Mouse (Mus musculus) lung, embryonic 14.5 days (tissue): Measurements from ENCODE around the gene Exosc10. TPM values are rescaled to one million over a fixed set of nuclear protein-coding genes. Genes with fewer than 3 reads are reported as not detected.

Source experiments
- ATAC-seq: fragments of 200-750 bp; cut with Nextera tagmentation; 2 replicates; pipeline ENCODE4 v1.8.0; 2017; ENCODE audit warnings: mild to moderate bottlenecking, moderate TSS enrichment, moderate library complexity; ENCODE audit not compliant: insufficient read depth
- DNase-seq: peaks from one replicate; pipeline ENCODE4 v3.0.0-alpha.2; 2015
- H3K27ac ChIP-seq: fragments of 300-500 bp; sonication (generic); 2 replicates; pipeline ENCODE4 v1.5.1; 2014; ENCODE audit warnings: low read depth, mild to moderate bottlenecking, moderate library complexity
- H3K27me3 ChIP-seq: fragments of 300-500 bp; sonication (generic); 2 replicates; pipeline ENCODE4 v1.6.1; 2014; ENCODE audit warnings: low read length, control low read depth; ENCODE audit not compliant: insufficient read depth
- H3K36me3 ChIP-seq: fragments of 300-500 bp; sonication (generic); 2 replicates; pipeline ENCODE4 v1.6.1; 2014; ENCODE audit warnings: control low read depth; ENCODE audit not compliant: insufficient read depth
- H3K4me1 ChIP-seq: fragments of 300-500 bp; sonication (generic); 2 replicates; pipeline ENCODE4 v1.6.1; 2014; ENCODE audit warnings: antibody characterized with exemption, control low read depth; ENCODE audit not compliant: insufficient read depth
- H3K4me2 ChIP-seq: fragments of 300-500 bp; sonication (generic); 2 replicates; pipeline ENCODE4 v1.6.1; 2014; ENCODE audit warnings: mild to moderate bottlenecking
- H3K4me3 ChIP-seq: fragments of 300-500 bp; sonication (generic); 2 replicates; pipeline ENCODE4 v1.5.1; 2014; ENCODE audit warnings: low read depth, low read length
- H3K9ac ChIP-seq: fragments of 300-500 bp; sonication (generic); 2 replicates; pipeline ENCODE4 v1.6.1; 2014
- H3K9me3 ChIP-seq: fragments of 300-500 bp; sonication (generic); 2 replicates; pipeline ENCODE4 v1.6.1; 2016; ENCODE audit warnings: low read depth, low read length, control low read depth
- CTCF ChIP-seq: IDR thresholded peaks from 2 replicates; pipeline ENCODE4 v1.5.1; 2016; ENCODE audit warnings: antibody characterized with exemption, low read depth
- WGBS: fragments of 180-500 bp; shearing (Covaris S2); extraction: QIAGEN DNeasy Blood & Tissue Kit; methylation state at CpG from one replicate; pipeline ENCODE4 v1.1.7; 2014; 5-methylcytosine and 5-hydroxymethylcytosine counted together
- polyA plus RNA-seq: library from polyadenylated mRNA; unstranded; fragments of >200 nt; fragmentation: Nextera tagmentation; extraction: Ambion mirVana; gene quantifications from 2 replicates; pipeline ENCODE4 v1.2.1, GENCODE M21; 2014

The Exosc10 gene
- polyA plus RNA-seq, 1 experiment from 2014 or later: 104 TPM

DNA sequence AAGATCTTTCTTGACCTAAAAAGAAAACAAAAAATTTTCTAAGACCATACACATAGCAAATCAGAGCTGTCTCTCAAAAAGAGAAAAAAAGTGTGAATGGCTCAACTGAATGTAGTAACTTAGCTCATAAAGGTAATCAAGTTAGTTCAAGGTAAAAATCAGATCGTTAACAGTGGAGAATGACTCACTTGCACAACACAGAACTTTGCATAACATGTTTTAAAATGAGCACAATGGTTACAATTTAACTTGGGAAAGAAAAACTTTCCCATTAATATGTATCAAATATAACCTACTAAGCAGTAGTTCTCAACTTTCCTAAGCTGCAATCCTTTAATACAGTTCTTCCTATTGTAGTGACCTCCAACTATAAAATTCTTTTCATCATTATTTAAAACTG lies 62.5 kb downstream of the Exosc10 start:
- no peak overlapping the region for H3K9ac ChIP-seq
- H3K27me3 ChIP-seq: no peaks in the 10 kb centered on the region
- 86% methylated on average over 1 of the region's 1 CpGs for WGBS
- H3K27ac ChIP-seq: no peak overlapping the region
- ATAC-seq: no peak
- no peak for DNase-seq
- no peak for TF ChIP-seq CTCF
- H3K4me3 ChIP-seq: no peak overlapping the region
- H3K36me3 ChIP-seq: peaks cover 89% of the 10 kb centered on the region
- H3K4me2 ChIP-seq: no peak overlapping the region
- H3K4me1 ChIP-seq: peaks cover 8% of the 10 kb centered on the region; the same call in 1 of the 2 replicates
- no peaks in the 10 kb centered on the region for H3K9me3 ChIP-seq

DNA sequence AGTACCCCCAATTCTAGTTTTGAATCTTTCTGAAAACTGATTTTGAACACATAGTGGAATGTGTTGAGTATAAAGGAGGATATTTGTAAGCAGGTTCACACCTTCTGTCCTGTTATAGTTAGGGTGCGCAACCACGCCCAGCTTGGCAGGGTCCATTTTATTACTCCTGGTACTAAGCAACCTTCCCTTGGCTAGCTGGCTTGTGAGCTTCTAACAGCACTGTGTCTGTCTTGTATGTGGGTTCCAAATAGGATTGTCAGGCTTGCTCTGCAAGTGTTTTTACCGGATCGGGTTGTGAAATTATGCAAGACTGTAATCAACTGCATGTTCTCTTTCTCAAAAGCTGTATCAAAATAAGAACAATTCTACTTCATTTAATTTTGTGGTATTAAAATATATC lies 64.3 kb downstream of the Exosc10 start:
- H3K4me1 ChIP-seq: peaks cover 8% of the 10 kb centered on the region; the same call in 1 of the 2 replicates
- H3K36me3 ChIP-seq: peaks cover 72% of the 10 kb centered on the region
- H3K4me2 ChIP-seq: no peak overlapping the region
- H3K9ac ChIP-seq: no peak overlapping the region
- no peak overlapping the region for H3K27ac ChIP-seq
- no peak for TF ChIP-seq CTCF
- no peaks in the 10 kb centered on the region for H3K27me3 ChIP-seq
- DNase-seq (no peak), ATAC-seq (no peak)
- no peaks in the 10 kb centered on the region for H3K9me3 ChIP-seq
- H3K4me3 ChIP-seq: no peak overlapping the region
- 92% methylated on average over 4 of the region's 4 CpGs for WGBS

DNA sequence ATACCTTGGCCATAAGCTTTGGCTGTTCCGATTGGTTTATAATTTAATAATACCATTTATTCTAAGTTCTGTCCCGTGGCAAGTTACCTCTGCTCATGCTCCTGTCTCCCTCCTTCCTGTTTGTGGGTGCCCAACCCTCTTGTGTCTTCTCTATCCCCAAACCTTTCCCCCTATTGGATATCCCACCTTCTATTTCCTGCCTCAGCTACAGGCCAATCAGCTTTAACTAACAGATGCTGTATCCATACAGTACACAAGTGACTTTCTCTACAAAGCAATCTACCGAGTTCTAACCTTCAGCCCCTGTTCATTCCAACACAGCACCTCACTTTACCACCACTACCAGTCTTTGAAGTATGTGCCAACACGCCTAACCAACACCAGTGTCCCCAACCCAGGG lies 65.4 kb downstream of the Exosc10 start:
- Histone ChIP-seq H3K27me3 (no peaks in the 10 kb centered on the region), H3K9ac (no peak overlapping the region), H3K4me2 (no peak overlapping the region), H3K4me3 (no peak overlapping the region), H3K9me3 (no peaks in the 10 kb centered on the region), H3K36me3 (peaks cover 65% of the 10 kb centered on the region), H3K4me1 (peaks cover 8% of the 10 kb centered on the region; the same call in 1 of the 2 replicates), H3K27ac (no peak overlapping the region)
- WGBS: 82% methylated on average over 4 of the region's 4 CpGs
- no peak for TF ChIP-seq CTCF
- DNase-seq: no peak
- ATAC-seq: no peak

DNA sequence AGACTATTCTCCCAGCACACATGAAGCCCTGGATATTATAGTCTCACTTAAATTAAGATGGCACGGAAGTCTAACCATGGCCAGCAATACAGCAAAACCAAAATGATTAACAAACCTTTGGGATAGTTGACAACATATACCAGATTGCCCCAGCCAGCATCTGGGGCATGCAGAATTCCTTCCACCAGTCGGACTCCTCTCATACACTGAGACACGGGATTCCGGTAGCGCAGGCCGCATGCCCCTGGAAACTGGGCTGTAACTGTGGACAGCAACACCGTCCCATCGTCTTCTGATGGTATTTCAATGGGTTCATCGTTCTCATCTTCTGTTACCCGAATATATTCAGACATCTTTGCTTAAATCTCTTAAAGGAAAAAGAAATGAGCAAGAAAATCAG lies 66.8 kb downstream of the Exosc10 start:
- Histone ChIP-seq H3K4me3 (peak overlapping the region; percentile 100), H3K4me1 (peaks cover 8% of the 10 kb centered on the region; the same call in 1 of the 2 replicates), H3K4me2 (peak overlapping the region; percentile 89), H3K9me3 (no peaks in the 10 kb centered on the region), H3K27me3 (no peaks in the 10 kb centered on the region), H3K36me3 (peaks cover 51% of the 10 kb centered on the region), H3K9ac (peak overlapping the region; percentile 23; the same call in 1 of the 2 replicates), H3K27ac (no peak overlapping the region)
- 78% methylated on average over 10 of the region's 10 CpGs for WGBS
- ATAC-seq: no peak
- no peak for DNase-seq
- no peak for TF ChIP-seq CTCF

DNA sequence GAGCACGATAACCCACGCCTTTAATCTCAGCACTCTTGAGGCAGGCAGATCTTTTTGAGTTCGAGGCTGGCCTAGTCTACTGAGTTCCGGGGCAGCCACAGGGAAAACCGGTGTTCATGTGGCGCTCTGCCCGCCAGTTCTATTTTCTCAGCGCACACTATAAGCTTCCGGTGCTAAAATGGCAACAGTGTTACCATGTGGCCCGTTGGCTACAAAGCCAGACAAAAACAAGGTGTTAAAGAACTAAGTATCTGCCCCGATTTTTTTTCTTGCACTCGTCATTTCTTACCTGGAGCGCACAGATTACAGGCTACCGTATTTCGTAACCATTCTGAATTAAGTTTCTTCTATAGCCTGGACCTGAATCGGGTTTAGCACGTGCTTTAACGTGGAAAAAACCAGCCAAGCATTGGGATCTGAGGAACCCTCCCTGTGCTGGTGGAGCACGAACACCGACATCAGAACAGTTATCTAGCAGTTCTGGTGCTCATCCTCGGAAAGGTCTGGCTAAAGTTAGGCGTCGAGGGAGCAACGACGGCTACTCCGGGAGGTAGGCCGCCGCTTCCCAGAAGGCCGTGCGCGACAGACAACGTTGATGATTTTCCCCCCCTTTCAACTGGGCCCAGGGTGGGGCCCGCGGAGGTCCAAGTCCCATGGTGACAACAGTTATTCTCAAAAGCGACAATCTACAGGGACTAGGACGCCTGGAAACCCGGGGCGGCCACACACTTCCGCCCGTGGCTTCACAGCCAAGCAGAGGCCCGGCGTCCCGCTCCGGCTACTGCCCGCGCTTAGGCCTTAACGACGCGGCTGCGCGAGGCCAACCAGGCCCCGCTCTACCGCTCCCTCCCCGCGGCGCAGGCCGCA lies 67.8 kb downstream of the Exosc10 start:
- H3K4me3 ChIP-seq: peak overlapping the region; percentile 100
- peak overlapping the region; percentile 100 for H3K9ac ChIP-seq
- H3K27me3 ChIP-seq: no peaks in the 10 kb centered on the region
- ATAC-seq: peak; percentile 64
- under 1% methylated on average over 57 of the region's 57 CpGs for WGBS
- H3K36me3 ChIP-seq: peaks cover 42% of the 10 kb centered on the region
- peak; percentile 77 for DNase-seq
- no peaks in the 10 kb centered on the region for H3K9me3 ChIP-seq
- peaks cover 8% of the 10 kb centered on the region; the same call in 1 of the 2 replicates for H3K4me1 ChIP-seq
- no peak for TF ChIP-seq CTCF
- peak overlapping the region; percentile 89 for H3K4me2 ChIP-seq
- peak overlapping the region; percentile 97 for H3K27ac ChIP-seq

DNA sequence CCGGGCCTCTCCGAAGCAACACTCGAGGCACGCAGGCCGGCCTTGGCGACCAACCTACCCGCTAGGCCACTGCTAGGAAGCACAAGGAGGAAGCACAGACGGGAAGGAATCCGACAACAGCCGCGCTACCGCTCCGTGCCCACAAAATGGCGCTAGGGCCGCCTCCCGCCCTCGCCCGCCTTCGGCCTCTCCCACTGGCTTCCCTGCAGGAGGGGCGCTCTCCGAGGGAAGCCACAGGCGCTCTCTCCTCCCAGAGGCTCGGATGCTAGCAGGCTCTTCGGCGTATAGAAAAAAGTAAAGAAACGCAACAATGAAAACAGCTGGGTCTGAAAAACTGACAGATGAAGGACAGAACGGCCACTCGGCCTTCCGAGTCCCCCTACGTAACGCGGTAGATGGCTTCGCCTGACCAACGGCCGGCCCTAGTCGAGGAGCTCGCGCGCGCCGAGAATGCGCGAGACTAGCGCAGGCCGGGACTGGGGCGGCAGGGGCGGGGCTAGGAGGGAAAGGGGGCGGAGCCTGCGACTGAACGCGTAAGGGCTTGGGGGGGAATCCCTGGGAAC lies 68.5 kb downstream of the Exosc10 start, which contains the start of gene Tardbp:
Gene Tardbp (minus strand): TSS at position 397 of the 563 bp plus-strand sequence.
- ATAC-seq (peak; percentile 96), DNase-seq (peak; percentile 98)
- Histone ChIP-seq H3K4me3 (peak within 1 kb of the TSS; percentile 100), H3K4me1 (peaks cover 8% of the 10 kb centered on the region; the same call in 1 of the 2 replicates), H3K36me3 (peaks cover 35% of the 10 kb centered on the region), H3K9ac (peak within 1 kb of the TSS; percentile 100), H3K9me3 (no peaks in the 10 kb centered on the region), H3K27me3 (no peaks in the 10 kb centered on the region), H3K27ac (peak within 1 kb of the TSS; percentile 97), H3K4me2 (peak within 1 kb of the TSS; percentile 89)
- under 1% methylated on average over 51 of the region's 51 CpGs for WGBS
- no peak; the same call in 1 of the 2 replicates for TF ChIP-seq CTCF

DNA sequence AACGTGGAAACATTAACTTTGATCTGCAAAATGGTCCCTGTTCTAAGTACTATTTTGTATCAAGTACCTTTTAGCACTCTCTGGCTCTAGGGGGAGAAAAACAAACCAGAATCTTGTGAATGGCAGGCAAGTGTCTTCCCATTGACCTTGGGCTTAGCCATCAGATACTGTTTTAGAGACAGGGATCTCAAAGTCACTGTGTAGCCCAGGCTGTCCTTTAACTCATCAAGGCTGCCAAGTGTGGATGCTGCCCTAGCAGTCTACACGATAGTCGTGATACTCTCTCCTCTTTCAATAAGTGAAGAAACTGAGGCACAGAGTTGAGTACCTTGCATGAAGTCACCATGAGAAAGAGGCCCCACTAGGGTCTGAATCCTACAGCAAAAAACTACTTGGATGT lies 69.0 kb downstream of the Exosc10 start:
- H3K27ac ChIP-seq: no peak overlapping the region
- no peaks in the 10 kb centered on the region for H3K27me3 ChIP-seq
- no peak for TF ChIP-seq CTCF
- WGBS: 61% methylated on average over 3 of the region's 3 CpGs
- peaks cover 29% of the 10 kb centered on the region for H3K36me3 ChIP-seq
- peak overlapping the region; percentile 100 for H3K4me3 ChIP-seq
- no peak overlapping the region for H3K9ac ChIP-seq
- H3K4me2 ChIP-seq: peak overlapping the region; percentile 89
- DNase-seq (no peak), ATAC-seq (peak; percentile 22)
- no peaks in the 10 kb centered on the region for H3K9me3 ChIP-seq
- peaks cover 8% of the 10 kb centered on the region; the same call in 1 of the 2 replicates for H3K4me1 ChIP-seq

Other genes with a start within 250 kb of the Exosc10 start
- gene Ubiad1, start 113.7 kb upstream of the Exosc10 start, polyA plus RNA-seq: 18.2 and 19.2 TPM in 2 replicates
- gene Mtor, start 109.8 kb upstream of the Exosc10 start, polyA plus RNA-seq: 21.3 and 23.5 TPM in 2 replicates
- 0.75 and 1.3 TPM in 2 replicates for gene Angptl7, start 58.0 kb upstream of the Exosc10 start, polyA plus RNA-seq
- 244 and 279 TPM in 2 replicates for gene Srm, start 33.1 kb downstream of the Exosc10 start, polyA plus RNA-seq
- 0.27 and 0.39 TPM in 2 replicates for gene Masp2, start 44.1 kb downstream of the Exosc10 start, polyA plus RNA-seq
- 172 and 186 TPM in 2 replicates for gene Tardbp, start 68.6 kb downstream of the Exosc10 start, polyA plus RNA-seq
- gene Gm572, start 84.9 kb downstream of the Exosc10 start, polyA plus RNA-seq: not detected in 2 replicates
- gene Casz1, start 246.0 kb downstream of the Exosc10 start, polyA plus RNA-seq: 6.9 and 8.3 TPM in 2 replicates